Mouse (Mus musculus) megakaryocyte, embryonic 14.5 days (primary cell): ENCODE data around the gene Ino80. TPM values are rescaled to one million over a fixed set of nuclear protein-coding genes. Genes with fewer than 3 reads are reported as not detected.

Source experiments
- H3K27me3 ChIP-seq: replicated peaks from 2 replicates; pipeline ENCODE3; 2012; ENCODE audit warnings: inconsistent platforms
- H3K36me3 ChIP-seq: replicated peaks from 2 replicates; pipeline ENCODE3; 2012; ENCODE audit warnings: low read length, inconsistent platforms, mixed read lengths
- H3K4me1 ChIP-seq: 2 replicates; pipeline ENCODE4 v1.6.1; 2012; ENCODE audit warnings: inconsistent platforms
- H3K4me3 ChIP-seq: replicated peaks from 2 replicates; pipeline ENCODE3; 2012; ENCODE audit warnings: moderate library complexity, mild to moderate bottlenecking, inconsistent platforms
- H3K9me3 ChIP-seq: 2 replicates; pipeline ENCODE4 v1.6.1; 2012; ENCODE audit warnings: inconsistent platforms
- FLI1 ChIP-seq: IDR thresholded peaks from 2 replicates; pipeline ENCODE4 v1.6.1; 2012; ENCODE audit warnings: low read length, inconsistent platforms, mixed read lengths
- GATA1 ChIP-seq: IDR thresholded peaks from 3 replicates; pipeline ENCODE4 v1.6.1; 2012; ENCODE audit warnings: mixed read lengths, low read length, inconsistent platforms, borderline replicate concordance
- polyA plus RNA-seq: library from polyadenylated mRNA; stranded (reverse); fragments of >175 nt; gene quantifications from 2 replicates; pipeline ENCODE4 v1.2.3, GENCODE M21; 2012; ENCODE audit warnings: low replicate concordance; ENCODE audit not compliant: insufficient read depth

Ino80 gene
- polyA plus RNA-seq, 1 experiment, result 2.7 TPM

- TF ChIP-seq GATA1, result no peak
- no peak for TF ChIP-seq FLI1
- peaks cover 18% of the 10 kb centered on the region for H3K36me3 ChIP-seq
- H3K4me1 ChIP-seq, result peaks cover 15% of the 10 kb centered on the region; the same call in 1 of the 2 replicates
- no peaks in the 10 kb centered on the region for H3K9me3 ChIP-seq
- H3K27me3 ChIP-seq, result no peaks in the 10 kb centered on the region
- H3K4me3 ChIP-seq, result no peak overlapping the region
Observed at GRCm38 (mm10) chr2:119463114-119463775, 14.2 kb downstream of the Ino80 start.

- TF ChIP-seq GATA1 (no peak), FLI1 (no peak)
- H3K36me3 ChIP-seq, result peaks cover 27% of the 10 kb centered on the region
- H3K4me1 ChIP-seq, result peaks cover 15% of the 10 kb centered on the region; the same call in 1 of the 2 replicates
- H3K9me3 ChIP-seq, result no peaks in the 10 kb centered on the region
- no peak overlapping the region for H3K4me3 ChIP-seq
- no peaks in the 10 kb centered on the region for H3K27me3 ChIP-seq
Observed at GRCm38 (mm10) chr2:119461028-119461427, 16.5 kb downstream of the Ino80 start.

GRCm38 (mm10) chr2:119454558-119454957 lies 22.9 kb downstream of the Ino80 start:
- Histone ChIP-seq H3K36me3 (peaks cover 76% of the 10 kb centered on the region), H3K4me1 (no peaks in the 10 kb centered on the region), H3K4me3 (no peak overlapping the region), H3K27me3 (no peaks in the 10 kb centered on the region), H3K9me3 (no peaks in the 10 kb centered on the region)
- TF ChIP-seq FLI1 (no peak), GATA1 (no peak)

DNA sequence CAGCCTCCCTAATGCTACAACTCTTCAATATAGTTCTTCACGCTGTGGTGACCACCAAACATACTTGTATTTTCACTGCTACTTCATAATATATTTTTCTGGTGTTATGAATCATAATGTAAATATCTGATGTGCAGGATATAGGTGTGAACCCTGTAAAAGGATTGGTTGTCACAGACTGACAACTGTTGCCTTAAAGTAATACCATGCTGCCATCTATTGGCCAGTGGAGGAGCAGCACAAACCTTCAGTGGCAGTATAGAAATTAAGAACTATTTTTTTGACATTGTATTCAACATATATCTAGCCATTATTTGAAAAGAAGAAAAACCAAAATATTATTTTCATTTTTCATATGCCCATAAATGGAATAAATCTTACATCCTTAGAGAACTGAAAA lies 40.5 kb downstream of the Ino80 start:
- TF ChIP-seq FLI1, result no peak
- TF ChIP-seq GATA1, result no peak
- Histone ChIP-seq H3K4me3 (no peak overlapping the region), H3K4me1 (no peaks in the 10 kb centered on the region), H3K9me3 (no peaks in the 10 kb centered on the region), H3K27me3 (no peaks in the 10 kb centered on the region), H3K36me3 (peaks cover 70% of the 10 kb centered on the region)

- no peaks in the 10 kb centered on the region for H3K4me1 ChIP-seq
- H3K36me3 ChIP-seq, result peaks cover 70% of the 10 kb centered on the region
- no peaks in the 10 kb centered on the region for H3K27me3 ChIP-seq
- no peak overlapping the region for H3K4me3 ChIP-seq
- TF ChIP-seq FLI1 (no peak), GATA1 (no peak)
- no peaks in the 10 kb centered on the region for H3K9me3 ChIP-seq
Observed at GRCm38 (mm10) chr2:119436467-119436866, 41.0 kb downstream of the Ino80 start.

DNA sequence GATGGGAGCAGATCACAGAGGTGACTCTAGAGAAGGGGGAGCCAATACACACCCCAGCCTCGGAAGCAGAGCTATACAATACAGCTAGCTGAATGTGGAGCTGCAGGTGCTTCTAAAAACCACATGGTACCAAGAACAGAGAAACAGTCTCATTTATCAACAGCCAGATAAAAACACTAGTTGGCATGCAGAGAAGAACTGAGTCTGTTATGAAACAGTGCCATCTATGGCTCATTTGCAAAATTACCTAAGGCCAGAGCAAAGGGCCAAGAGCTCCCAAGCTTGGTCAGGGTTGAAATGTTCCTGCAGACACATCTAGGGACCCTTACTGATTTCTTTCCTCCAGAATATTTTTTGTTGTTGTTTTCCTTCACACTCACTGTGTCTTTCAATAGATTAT lies 63.7 kb downstream of the Ino80 start:
- no peak overlapping the region for H3K4me3 ChIP-seq
- H3K9me3 ChIP-seq, result no peaks in the 10 kb centered on the region
- H3K4me1 ChIP-seq, result no peaks in the 10 kb centered on the region; the same call in 1 of the 2 replicates
- no peaks in the 10 kb centered on the region for H3K27me3 ChIP-seq
- no peak for TF ChIP-seq GATA1
- TF ChIP-seq FLI1, result no peak
- peaks cover 93% of the 10 kb centered on the region for H3K36me3 ChIP-seq

DNA sequence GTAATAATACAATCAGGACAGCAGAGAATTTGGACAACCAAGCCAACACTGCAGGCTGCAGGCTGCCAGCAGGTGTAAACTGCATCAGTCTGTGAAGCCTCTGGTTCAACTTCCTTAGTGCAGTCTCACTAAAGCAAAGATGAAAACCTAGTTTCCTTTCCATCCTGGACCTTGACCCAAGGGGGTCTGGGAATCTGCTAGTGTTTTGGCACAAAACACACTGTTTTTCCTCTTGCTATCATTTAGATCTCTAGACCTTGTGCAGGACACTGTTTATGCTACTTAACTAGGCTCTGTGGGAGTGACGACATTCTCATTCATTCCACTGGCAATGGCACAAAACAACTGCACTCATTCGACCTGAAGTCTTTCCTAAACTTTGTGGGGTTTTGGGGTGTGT lies 65.8 kb downstream of the Ino80 start:
- no peak overlapping the region for H3K4me3 ChIP-seq
- H3K4me1 ChIP-seq, result peaks cover 18% of the 10 kb centered on the region
- no peaks in the 10 kb centered on the region for H3K27me3 ChIP-seq
- TF ChIP-seq FLI1 (no peak), GATA1 (no peak)
- peaks cover 90% of the 10 kb centered on the region for H3K36me3 ChIP-seq
- H3K9me3 ChIP-seq, result no peaks in the 10 kb centered on the region

DNA sequence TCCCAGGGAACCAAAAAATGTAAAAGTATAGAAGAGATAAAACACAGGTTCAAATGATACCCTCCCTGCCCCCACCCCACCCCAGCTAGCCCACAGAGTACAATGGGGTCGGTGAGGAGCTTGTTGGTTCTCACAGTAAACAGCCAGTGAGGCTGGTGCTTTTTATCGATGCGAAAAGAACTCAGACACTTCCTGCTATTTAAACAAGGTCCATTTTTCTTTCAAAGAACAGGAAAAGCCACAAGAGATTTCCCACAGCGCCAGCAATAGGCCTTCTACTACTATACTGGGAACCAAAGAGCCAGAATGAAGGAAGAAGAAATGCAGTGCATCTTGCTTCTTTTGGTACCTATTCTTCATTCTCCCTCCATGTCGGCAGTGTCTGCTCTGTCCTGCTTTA lies 66.5 kb downstream of the Ino80 start:
- Histone ChIP-seq H3K4me3 (no peak overlapping the region), H3K27me3 (no peaks in the 10 kb centered on the region), H3K9me3 (no peaks in the 10 kb centered on the region), H3K36me3 (peaks cover 92% of the 10 kb centered on the region), H3K4me1 (peaks cover 18% of the 10 kb centered on the region)
- TF ChIP-seq GATA1 (no peak), FLI1 (no peak)

- H3K4me1 ChIP-seq, result peaks cover 18% of the 10 kb centered on the region
- H3K4me3 ChIP-seq, result no peak overlapping the region
- no peaks in the 10 kb centered on the region for H3K27me3 ChIP-seq
- TF ChIP-seq GATA1 (no peak), FLI1 (no peak)
- peaks cover 86% of the 10 kb centered on the region for H3K36me3 ChIP-seq
- H3K9me3 ChIP-seq, result no peaks in the 10 kb centered on the region
Observed at GRCm38 (mm10) chr2:119408733-119409132, 68.8 kb downstream of the Ino80 start.

DNA sequence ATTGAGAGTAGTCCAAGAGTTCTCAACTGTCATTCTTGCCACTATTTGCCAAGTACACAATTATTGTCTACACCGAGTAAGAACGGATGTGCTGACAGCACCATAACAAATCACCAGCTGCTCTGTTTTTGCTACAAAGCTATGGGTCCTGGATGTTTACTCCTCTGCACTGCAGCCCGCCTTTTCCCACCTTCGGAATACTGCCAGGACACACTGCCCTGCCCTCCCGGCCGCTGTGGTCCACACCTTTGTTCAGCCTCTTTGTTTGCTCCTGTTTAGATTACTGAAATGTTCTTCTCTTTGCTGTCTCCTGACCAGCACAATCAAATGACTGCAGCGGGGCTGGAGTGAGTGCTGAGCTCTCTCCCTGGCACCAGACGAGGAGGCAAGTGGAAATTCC lies 69.2 kb downstream of the Ino80 start:
- Histone ChIP-seq H3K9me3 (no peaks in the 10 kb centered on the region), H3K4me1 (peaks cover 18% of the 10 kb centered on the region), H3K36me3 (peaks cover 86% of the 10 kb centered on the region), H3K4me3 (no peak overlapping the region), H3K27me3 (no peaks in the 10 kb centered on the region)
- TF ChIP-seq GATA1 (no peak), FLI1 (no peak)
